In the genomic region with DNA sequence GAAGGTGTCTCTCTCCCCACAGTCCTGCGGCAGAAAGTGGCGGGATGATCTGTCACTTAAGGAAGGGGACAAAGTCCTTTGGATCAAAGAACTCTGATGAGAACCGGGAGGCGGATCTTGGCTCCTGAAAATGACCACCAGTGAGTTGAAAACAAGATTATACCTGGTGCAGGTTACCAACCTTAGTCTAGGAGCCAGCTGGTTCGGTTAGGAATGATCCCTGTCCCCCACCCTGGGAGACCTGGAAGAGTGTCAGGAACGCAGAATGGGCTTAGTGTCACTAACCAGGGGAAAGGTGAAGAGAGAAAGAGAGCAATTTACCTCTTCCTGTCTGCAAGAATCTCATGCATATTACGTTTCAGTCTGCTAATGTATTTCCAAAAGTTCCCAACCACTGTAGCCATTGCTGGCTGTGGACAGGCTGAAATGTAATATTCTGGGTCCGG, we compare ENCODE assay signal across 8 mouse cellular contexts. TPM values are rescaled to one million over a fixed set of nuclear protein-coding genes. Genes with fewer than 3 reads are reported as not detected.
DNase-seq lines count a peak whose midpoint lies in the region; ATAC-seq and TF ChIP-seq lines count a peak whose summit lies in the region.

A gene (minus strand): TSS at position 396 of the 446 bp plus-strand sequence.

- H3K4me1 ChIP-seq in neural tube, embryonic 11.5 days (ENCODE audit: control insufficient read depth, insufficient read depth, low read length) = peaks cover 9% of the 10 kb centered on the region
- peaks cover 2% of the 10 kb centered on the region for H3K4me1 ChIP-seq in bone marrow, adult 2 months (ENCODE audit: control insufficient read depth, insufficient read depth, low read length)
- 0 out of 2 replicates have a peak, but pooled peaks cover 8% of the 10 kb centered on the region for H3K4me1 ChIP-seq in kidney, postnatal 0 days (replicated peaks; ENCODE audit: insufficient read depth, low read length)

- ATAC-seq in neural tube, embryonic 11.5 days (ENCODE audit: insufficient read depth, low FRiP score, low TSS enrichment) = no peak; the same call in 1 of the 2 replicates
- ATAC-seq in kidney, postnatal 0 days (replicated peaks; ENCODE audit: low FRiP score, low read depth) = peak; percentile 62; the same call in 1 of the 2 replicates
- ATAC-seq in megakaryocyte, adult 5-6 weeks (ENCODE audit: poor library complexity, severe bottlenecking) = 0 out of 2 replicates have a peak, but pooled peaks have one; percentile 1

- no peak for DNase-seq in neural tube, embryonic 11.5 days (ENCODE audit: low spot score)
- DNase-seq in neural tube, embryonic 10.5 days (ENCODE audit: extremely low spot score, low spot score) = no peak
- DNase-seq in heart, adult 8-10 months (ENCODE audit: low spot score) = peak; percentile 33
- peak; percentile 34 for DNase-seq in kidney, postnatal 0 days (ENCODE audit: low spot score)
- DNase-seq in spleen, adult 12 weeks (ENCODE audit: low spot score) = no peak
- no peak for DNase-seq in yolk sac, embryonic 10.5 days (ENCODE audit: low spot score)

- 4% methylated on average over 8 of the region's 8 CpGs for WGBS in neural tube, embryonic 11.5 days
- WGBS in bone marrow, adult 2 months = 2% methylated on average over 8 of the region's 8 CpGs
- whole genome bisulfite sequencing in kidney, postnatal 0 days = 3% methylated on average over 8 of the region's 8 CpGs

- H3K4me3 ChIP-seq in neural tube, embryonic 11.5 days (ENCODE audit: low read depth, low read length) = peak within 1 kb of the TSS; percentile 89
- H3K4me3 ChIP-seq in bone marrow, adult 2 months (replicated peaks; ENCODE audit: control insufficient read depth, low read depth, low read length) = peak within 1 kb of the TSS; percentile 85
- H3K4me3 ChIP-seq in kidney, postnatal 0 days (replicated peaks; ENCODE audit: low read depth, low read length) = peak within 1 kb of the TSS; percentile 96

- H3K4me2 ChIP-seq in neural tube, embryonic 11.5 days (ENCODE audit: low read depth) = peak within 1 kb of the TSS; percentile 63
- H3K4me2 ChIP-seq in kidney, postnatal 0 days (ENCODE audit: low read length) = peak within 1 kb of the TSS; percentile 84

- peak within 1 kb of the TSS; percentile 88 for H3K9ac ChIP-seq in neural tube, embryonic 11.5 days (ENCODE audit: low read length)
- peak within 1 kb of the TSS; percentile 96 for H3K9ac ChIP-seq in kidney, postnatal 0 days (ENCODE audit: low read depth, low read length)

- H3K36me3 ChIP-seq in neural tube, embryonic 11.5 days (ENCODE audit: control insufficient read depth, insufficient read depth, low read length) = no peaks in the 10 kb centered on the region
- H3K36me3 ChIP-seq in kidney, postnatal 0 days (ENCODE audit: insufficient read depth, low read length) = no peaks in the 10 kb centered on the region

- no peaks in the 10 kb centered on the region for H3K27me3 ChIP-seq in neural tube, embryonic 11.5 days (ENCODE audit: control insufficient read depth, insufficient read depth, low read length)
- H3K27me3 ChIP-seq in kidney, postnatal 0 days (ENCODE audit: insufficient read depth, low read length) = no peaks in the 10 kb centered on the region

- no peak for TF ChIP-seq CTCF in bone marrow, adult 2 months (IDR thresholded peaks at IDR 0.05; ENCODE audit: control insufficient read depth, insufficient read depth, low read length)
- no peak for TF ChIP-seq CTCF in kidney, postnatal 0 days (IDR thresholded peaks at IDR 0.05; ENCODE audit: low read depth)

- H3K27ac ChIP-seq in neural tube, embryonic 11.5 days (ENCODE audit: low read depth, low read length) = peak within 1 kb of the TSS; percentile 35
- peak within 1 kb of the TSS; percentile 71 for H3K27ac ChIP-seq in bone marrow, adult 2 months (ENCODE audit: control insufficient read depth, insufficient read depth, low read depth, low read length, poor library complexity)
- peak within 1 kb of the TSS; percentile 91 for H3K27ac ChIP-seq in kidney, postnatal 0 days

- no peak for TF ChIP-seq POLR2A in bone marrow, adult 2 months (IDR thresholded peaks at IDR 0.05; ENCODE audit: borderline replicate concordance, control insufficient read depth, low read depth, low read length)

- H3K9me3 ChIP-seq in neural tube, embryonic 11.5 days (ENCODE audit: control insufficient read depth, low read length) = no peaks in the 10 kb centered on the region
- H3K9me3 ChIP-seq in kidney, postnatal 0 days (replicated peaks; ENCODE audit: low read length) = no peaks in the 10 kb centered on the region

RNA-seq across cellular contexts. Expression of the gene that starts here (rescaled TPM):
- 8.8 and 8.9 TPM in 2 replicates for polyA plus RNA-seq in neural tube, embryonic 11.5 days (2014; fragmentation: Nextera tagmentation; extraction: Ambion mirVana)
- 4.0 and 5.7 TPM in 2 replicates for polyA plus RNA-seq in bone marrow, adult 2 months (2011; ENCODE audit: insufficient read depth, insufficient read length, low replicate concordance, missing spikeins)
- 10 to 100 TPM in 3 of 4 experiments, 1 to 10 TPM in 1; 10.0 to 14.0 (median 11.7) TPM for total RNA-seq in heart, adult 8-10 months (2022)
- 14.8 and 15.0 TPM in 2 replicates for polyA plus RNA-seq in kidney, postnatal 0 days (2015; fragmentation: Nextera tagmentation; extraction: Ambion mirVana)
- 39.9 and 45.5 TPM in 2 replicates for total RNA-seq in megakaryocyte, adult 5-6 weeks (2015)
- 55.4 and 56.0 TPM in 2 replicates for total RNA-seq in megakaryocyte, adult 5-6 weeks (2017)

Comparison
In these comparisons a context has a peak if more than half of its experiments do, and no peak if none do; other contexts are left out.
1. DNase-seq: peak in heart, adult 8-10 months (single experiment) and kidney, postnatal 0 days (single experiment); none in neural tube, embryonic 11.5 days (single experiment), neural tube, embryonic 10.5 days (single experiment), spleen, adult 12 weeks (single experiment) and yolk sac, embryonic 10.5 days (single experiment).
2. H3K27ac ChIP-seq: peak in every context shown above with its lines; median percentile 91 in kidney, postnatal 0 days; 71 in bone marrow, adult 2 months; 35 in neural tube, embryonic 11.5 days.
3. Peak in every context shown above with its lines, with median percentiles within 50 percentile points of each other: H3K4me3 ChIP-seq.